Mouse (Mus musculus) stomach, postnatal 0 days (tissue): ENCODE results near the gene P3h1. TPM values are rescaled to one million over a fixed set of nuclear protein-coding genes. Genes with fewer than 3 reads are reported as not detected.

Experiments used
- ATAC-seq: fragments of 200-750 bp; cut with Nextera tagmentation; 2 replicates; pipeline ENCODE4 v1.8.0; 2017; ENCODE audit not compliant: low FRiP score, low TSS enrichment
- DNase-seq: peaks from one replicate; pipeline ENCODE4 v3.0.0-alpha.2; 2016; ENCODE audit warnings: low spot score
- H3K27ac ChIP-seq: fragments of 300-500 bp; sonication (generic); replicated peaks from 2 replicates; pipeline ENCODE4 v1.5.1; 2014; ENCODE audit warnings: mild to moderate bottlenecking, control low read depth
- H3K27me3 ChIP-seq: fragments of 300-500 bp; sonication (generic); 2 replicates; pipeline ENCODE4 v1.6.1; 2014; ENCODE audit warnings: low read length; ENCODE audit not compliant: control insufficient read depth, insufficient read depth
- H3K36me3 ChIP-seq: fragments of 300-500 bp; sonication (generic); 2 replicates; pipeline ENCODE4 v1.6.1; 2014; ENCODE audit warnings: low read length, mixed read lengths; ENCODE audit not compliant: control insufficient read depth, insufficient read depth
- H3K4me1 ChIP-seq: fragments of 300-500 bp; sonication (generic); replicated peaks from 2 replicates; pipeline ENCODE4 v1.6.1; 2014; ENCODE audit warnings: antibody characterized with exemption; ENCODE audit not compliant: control insufficient read depth, insufficient read depth
- H3K4me2 ChIP-seq: fragments of 300-500 bp; sonication (generic); replicated peaks from 2 replicates; pipeline ENCODE4 v1.6.1; 2014; ENCODE audit warnings: low read depth, mild to moderate bottlenecking, control low read depth, moderate library complexity
- H3K4me3 ChIP-seq: fragments of 300-500 bp; sonication (generic); 2 replicates; pipeline ENCODE4 v1.5.1; 2014; ENCODE audit warnings: low read depth, low read length, control low read depth
- H3K9ac ChIP-seq: fragments of 300-500 bp; sonication (generic); 2 replicates; pipeline ENCODE4 v1.6.1; 2014; ENCODE audit warnings: mild to moderate bottlenecking, low read length, control low read depth, mixed read lengths
- H3K9me3 ChIP-seq: fragments of 300-500 bp; sonication (generic); 2 replicates; pipeline ENCODE4 v1.6.1; 2016; ENCODE audit warnings: low read length; ENCODE audit not compliant: control insufficient read depth
- CTCF ChIP-seq: IDR thresholded peaks from 2 replicates; pipeline ENCODE4 v1.5.1; 2016; ENCODE audit warnings: antibody characterized with exemption, low read depth, mild to moderate bottlenecking, moderate library complexity
- EP300 ChIP-seq: optimal IDR thresholded peaks from 2 replicates; pipeline ENCODE3; 2016; ENCODE audit warnings: antibody characterized with exemption
- WGBS: fragments of 180-500 bp; shearing (Covaris S2); extraction: QIAGEN DNeasy Blood & Tissue Kit; methylation state at CpG from one replicate; pipeline ENCODE4 v1.1.7; 2014; 5-methylcytosine and 5-hydroxymethylcytosine counted together
- polyA plus RNA-seq: library from polyadenylated mRNA; unstranded; fragments of >200 nt; fragmentation: Nextera tagmentation; extraction: Ambion mirVana; gene quantifications from 2 replicates; pipeline ENCODE4 v1.2.1, GENCODE M21; 2015

The P3h1 gene
- polyA plus RNA-seq, 1 experiment from 2014 or later = 19.7 TPM

DNA sequence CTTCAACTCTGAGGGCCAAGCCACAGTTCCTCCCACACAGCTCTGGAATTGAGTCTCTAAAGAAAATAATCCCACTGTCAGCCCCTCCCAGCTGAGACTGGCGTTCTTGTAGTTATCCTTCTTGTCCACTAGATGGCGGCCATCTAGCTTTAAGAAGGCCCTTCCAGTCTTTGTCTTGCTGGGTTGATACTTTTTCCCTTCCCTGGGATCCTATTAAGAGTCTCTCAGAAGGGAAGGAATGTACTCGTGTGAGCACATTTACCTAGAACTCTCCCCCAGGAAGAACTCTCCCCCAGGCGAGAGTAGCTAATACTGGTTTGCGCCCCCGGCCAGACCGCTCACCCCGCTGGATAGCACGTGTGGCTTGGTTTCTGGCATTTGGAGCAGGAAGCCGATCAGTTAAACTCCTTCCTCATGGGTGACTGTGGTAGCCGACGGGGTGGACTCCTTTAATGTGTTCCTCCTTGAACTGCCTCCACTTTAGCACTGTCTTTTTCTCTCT lies 6.5 kb downstream of the P3h1 start:
- no peak for TF ChIP-seq EP300
- TF ChIP-seq CTCF = peak; percentile 92
- DNase-seq = peak; percentile 48
- peak; percentile 41 for ATAC-seq
- Histone ChIP-seq H3K27me3 (no peaks in the 10 kb centered on the region), H3K27ac (peak overlapping the region; percentile 35; the same call in 1 of the 2 replicates), H3K36me3 (peaks cover 5% of the 10 kb centered on the region; the same call in 1 of the 2 replicates), H3K4me1 (no peaks in the 10 kb centered on the region), H3K9ac (0 out of 2 replicates have a peak overlapping the region, but pooled peaks have one; percentile 23), H3K9me3 (no peaks in the 10 kb centered on the region), H3K4me2 (0 out of 2 replicates have a peak overlapping the region, but pooled peaks have one; percentile 27), H3K4me3 (no peak overlapping the region)
- 30% methylated on average over 12 of the region's 12 CpGs for WGBS

DNA sequence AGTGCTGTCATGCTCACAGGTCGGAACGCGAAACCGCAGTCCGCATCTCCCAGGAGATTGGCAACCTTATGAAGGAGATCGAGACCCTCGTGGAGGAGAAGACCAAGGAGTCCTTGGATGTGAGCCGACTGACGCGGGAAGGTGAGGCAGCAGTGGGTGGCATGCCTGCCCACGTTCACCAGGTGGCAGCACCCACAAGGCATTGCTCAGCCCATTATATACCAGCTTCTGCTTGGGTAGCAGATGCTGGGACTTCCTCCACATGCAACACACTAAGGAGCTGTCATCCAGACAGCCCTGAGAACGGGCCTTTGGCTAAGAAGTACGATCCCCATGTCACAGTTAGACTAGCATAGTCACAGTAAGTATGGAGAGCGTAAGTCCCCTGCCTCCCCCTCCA lies 8.9 kb downstream of the P3h1 start:
- no peak overlapping the region for H3K4me2 ChIP-seq
- H3K9ac ChIP-seq = no peak overlapping the region
- 85% methylated on average over 14 of the region's 14 CpGs for WGBS
- peaks cover 5% of the 10 kb centered on the region; the same call in 1 of the 2 replicates for H3K36me3 ChIP-seq
- H3K27ac ChIP-seq = no peak overlapping the region
- no peaks in the 10 kb centered on the region for H3K9me3 ChIP-seq
- no peaks in the 10 kb centered on the region for H3K4me1 ChIP-seq
- H3K4me3 ChIP-seq = no peak overlapping the region
- ATAC-seq (no peak), DNase-seq (peak; percentile 52)
- no peaks in the 10 kb centered on the region for H3K27me3 ChIP-seq
- TF ChIP-seq EP300 = no peak
- TF ChIP-seq CTCF = peak; percentile 70

DNA sequence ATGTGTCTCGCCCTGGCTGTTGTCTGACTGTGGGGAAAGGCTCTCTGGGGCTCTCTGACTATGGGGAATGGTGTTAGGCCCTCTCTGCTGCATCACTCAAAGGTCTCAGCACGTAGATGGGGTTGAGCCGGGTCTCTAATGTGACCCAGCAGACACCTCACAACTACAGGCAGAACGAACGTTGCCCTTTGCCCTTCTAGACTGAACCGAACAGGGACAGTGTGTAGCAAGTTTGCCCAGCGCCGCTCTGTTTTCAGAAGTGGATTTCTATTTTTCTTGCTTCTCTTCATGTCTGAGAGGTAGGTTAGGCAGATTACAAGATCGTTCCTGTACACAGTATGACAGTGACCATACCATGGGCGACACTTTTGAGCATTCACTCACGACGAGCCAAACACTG lies 9.9 kb downstream of the P3h1 start:
- peaks cover 5% of the 10 kb centered on the region; the same call in 1 of the 2 replicates for H3K36me3 ChIP-seq
- WGBS = 92% methylated on average over 12 of the region's 12 CpGs

DNA sequence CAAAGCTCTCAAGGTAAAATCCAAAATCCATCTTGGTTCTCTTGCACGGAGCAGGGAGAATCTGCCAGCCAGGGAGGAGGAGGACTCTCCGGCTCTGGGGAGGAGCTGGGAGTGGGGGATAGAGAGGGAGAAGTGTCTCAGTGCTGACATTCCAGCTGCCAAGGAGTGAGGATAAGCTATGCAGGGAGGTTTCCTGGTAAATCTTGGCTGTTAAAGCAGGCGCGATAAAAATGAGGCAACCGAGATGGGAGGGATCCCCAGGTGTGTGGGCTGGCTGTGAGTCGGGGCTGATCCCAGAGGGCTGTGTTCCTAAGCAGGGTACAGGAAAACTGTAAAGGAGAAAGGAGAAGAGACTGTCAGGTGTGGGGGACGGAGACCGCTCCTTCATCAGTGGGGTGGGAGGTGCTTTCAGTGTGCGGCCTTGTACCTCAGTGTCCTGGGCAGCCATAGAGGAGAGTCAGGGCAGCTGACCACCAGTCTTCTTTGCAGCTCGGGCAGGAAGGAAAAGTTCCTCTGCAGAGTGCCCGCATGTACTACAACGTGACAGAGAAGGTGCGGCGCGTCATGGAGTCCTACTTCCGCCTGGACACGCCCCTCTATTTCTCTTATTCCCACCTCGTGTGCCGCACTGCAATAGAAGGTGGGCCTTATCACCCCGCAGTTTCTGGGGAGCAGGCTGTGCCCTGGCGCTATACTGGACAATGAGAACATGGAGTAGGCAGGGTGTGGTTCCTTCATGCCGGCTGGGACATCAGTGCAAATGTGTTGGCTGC lies 11.9 kb downstream of the P3h1 start:
- WGBS = 62% methylated on average over 22 of the region's 22 CpGs
- H3K36me3 ChIP-seq = peaks cover 5% of the 10 kb centered on the region; the same call in 1 of the 2 replicates
- H3K27me3 ChIP-seq = no peaks in the 10 kb centered on the region
- H3K4me1 ChIP-seq = no peaks in the 10 kb centered on the region
- no peak overlapping the region for H3K4me3 ChIP-seq
- H3K4me2 ChIP-seq = no peak overlapping the region; the same call in 1 of the 2 replicates
- ATAC-seq (peak; percentile 45; the same call in 1 of the 2 replicates), DNase-seq (peak; percentile 67)
- H3K9me3 ChIP-seq = no peaks in the 10 kb centered on the region
- H3K27ac ChIP-seq = peak overlapping the region; percentile 30; the same call in 1 of the 2 replicates
- H3K9ac ChIP-seq = no peak overlapping the region
- TF ChIP-seq EP300 (no peak), CTCF (no peak)

More for the DNA sequence above, 9.9 kb downstream of the P3h1 start:
- no peak overlapping the region for H3K4me3 ChIP-seq
- H3K9ac ChIP-seq = no peak overlapping the region
- no peak for TF ChIP-seq EP300
- ATAC-seq (no peak), DNase-seq (no peak)
- no peaks in the 10 kb centered on the region for H3K27me3 ChIP-seq
- H3K9me3 ChIP-seq = no peaks in the 10 kb centered on the region
- no peak overlapping the region for H3K27ac ChIP-seq
- no peak overlapping the region for H3K4me2 ChIP-seq
- no peaks in the 10 kb centered on the region for H3K4me1 ChIP-seq

DNA sequence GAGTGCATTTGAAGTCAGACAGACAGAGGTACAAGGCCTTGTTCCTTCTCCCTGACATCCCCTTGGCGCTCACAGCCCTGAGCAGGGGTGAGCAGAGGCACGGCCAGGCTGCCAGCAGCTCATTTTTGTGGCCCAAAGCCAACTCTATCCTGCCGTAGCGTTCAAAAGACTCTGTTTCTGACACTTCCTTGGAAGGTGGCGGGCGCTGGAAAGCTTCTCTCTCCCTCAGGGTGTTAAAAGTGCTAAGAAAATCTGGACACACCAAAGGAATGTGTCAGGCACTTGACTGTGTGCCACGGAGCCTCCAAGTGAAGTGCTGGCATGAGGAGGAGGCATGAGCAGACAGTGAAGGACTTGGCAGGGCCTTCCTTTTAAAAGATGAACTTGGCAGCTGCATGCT lies 12.8 kb downstream of the P3h1 start:
- Histone ChIP-seq H3K27ac (no peak overlapping the region; the same call in 1 of the 2 replicates), H3K9me3 (no peaks in the 10 kb centered on the region), H3K4me3 (no peak overlapping the region), H3K4me2 (no peak overlapping the region), H3K9ac (no peak overlapping the region), H3K36me3 (peaks cover 5% of the 10 kb centered on the region; the same call in 1 of the 2 replicates), H3K4me1 (no peaks in the 10 kb centered on the region), H3K27me3 (no peaks in the 10 kb centered on the region)
- ATAC-seq (peak; percentile 6; the same call in 1 of the 2 replicates), DNase-seq (peak; percentile 34)
- TF ChIP-seq EP300 = no peak
- no peak for TF ChIP-seq CTCF
- 42% methylated on average over 7 of the region's 7 CpGs for WGBS

DNA sequence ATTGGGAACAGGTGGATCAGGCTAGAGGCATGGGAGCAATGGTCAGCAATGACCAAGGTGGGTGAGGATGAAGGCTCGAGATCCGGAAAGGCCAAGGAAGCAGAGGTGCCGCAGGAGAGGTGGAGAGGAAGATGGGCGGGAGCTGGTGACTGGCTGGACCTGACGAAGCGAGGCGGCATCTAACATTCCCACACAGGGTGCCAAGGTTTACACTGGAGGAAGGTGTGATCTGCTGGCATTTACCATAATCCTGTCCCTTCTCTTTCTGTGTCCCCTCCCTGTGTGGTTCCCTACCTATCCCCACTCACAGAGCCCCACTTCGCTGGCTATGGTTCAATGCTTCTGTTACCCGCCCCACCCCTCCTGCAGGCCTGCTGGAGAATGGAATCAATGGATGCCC lies 13.2 kb downstream of the P3h1 start:
- Histone ChIP-seq H3K9ac (no peak overlapping the region), H3K4me3 (no peak overlapping the region), H3K27me3 (no peaks in the 10 kb centered on the region), H3K36me3 (peaks cover 5% of the 10 kb centered on the region; the same call in 1 of the 2 replicates), H3K27ac (no peak overlapping the region), H3K9me3 (no peaks in the 10 kb centered on the region), H3K4me1 (no peaks in the 10 kb centered on the region), H3K4me2 (no peak overlapping the region)
- WGBS = 71% methylated on average over 9 of the region's 9 CpGs
- TF ChIP-seq CTCF (no peak), EP300 (no peak)
- DNase-seq (no peak), ATAC-seq (no peak)
